Mouse (Mus musculus) spleen, postnatal 4 days (tissue): ENCODE measurements around the gene Agk.

ENCODE experiments used
- DNase-seq, 2 experiments: peaks; one replicate each; pipeline ENCODE4 v3.0.0; 2022; ENCODE audit warnings: low spot score in 2 of 2

Gene Agk

GRCm38 (mm10) chr6:40411085-40411484, 86.1 kb downstream of the Agk start:
- no peak for DNase-seq

GRCm38 (mm10) chr6:40413046-40413445, 88.1 kb downstream of the Agk start:
- no peak for DNase-seq

- DNase-seq: no peak
Measured at GRCm38 (mm10) chr6:40413565-40413964, 88.6 kb downstream of the Agk start.

GRCm38 (mm10) chr6:40415799-40416198, 90.8 kb downstream of the Agk start:
- DNase-seq: no peak

- no peak for DNase-seq
Measured at GRCm38 (mm10) chr6:40418386-40418785, 93.4 kb downstream of the Agk start.

GRCm38 (mm10) chr6:40421099-40421498, 96.1 kb downstream of the Agk start:
- no peak for DNase-seq

- DNase-seq: no peak
Measured at GRCm38 (mm10) chr6:40423013-40423412, 98.0 kb downstream of the Agk start.

GRCm38 (mm10) chr6:40423774-40424173, 98.8 kb downstream of the Agk start:
- DNase-seq: peak in 1 of 2 experiments; percentile 49

- no peak for DNase-seq
Measured at GRCm38 (mm10) chr6:40427441-40427840, 102.5 kb downstream of the Agk start.

- no peak for DNase-seq
Measured at GRCm38 (mm10) chr6:40428696-40429095, 103.7 kb downstream of the Agk start.

GRCm38 (mm10) chr6:40429521-40429931, 104.6 kb downstream of the Agk start:
- DNase-seq: no peak

- DNase-seq: no peak
Measured at GRCm38 (mm10) chr6:40430251-40430650, 105.3 kb downstream of the Agk start.

GRCm38 (mm10) chr6:40430878-40431277, 105.9 kb downstream of the Agk start:
- no peak for DNase-seq

- DNase-seq: no peak
Measured at GRCm38 (mm10) chr6:40431356-40431755, 106.4 kb downstream of the Agk start.

- DNase-seq: no peak
Measured at GRCm38 (mm10) chr6:40431812-40432211, 106.8 kb downstream of the Agk start.

- no peak for DNase-seq
Measured at GRCm38 (mm10) chr6:40432346-40433275, 107.6 kb downstream of the Agk start.

GRCm38 (mm10) chr6:40434697-40435096, 109.7 kb downstream of the Agk start:
- no peak for DNase-seq

GRCm38 (mm10) chr6:40435151-40436046, 110.4 kb downstream of the Agk start:
- no peak for DNase-seq

- DNase-seq: peak; percentile 75 to 89
Measured at GRCm38 (mm10) chr6:40436047-40436483, 111.1 kb downstream of the Agk start, which contains the start of gene E330009J07Rik. E330009J07Rik (minus strand) TSS chr6:40436135.

- no peak for DNase-seq
Measured at GRCm38 (mm10) chr6:40438936-40439335, 114.0 kb downstream of the Agk start, which contains the start of gene Wee2. Wee2 (plus strand) TSS chr6:40439088.

GRCm38 (mm10) chr6:40439731-40440130, 114.8 kb downstream of the Agk start:
- DNase-seq: no peak

- no peak for DNase-seq
Measured at GRCm38 (mm10) chr6:40441276-40441675, 116.3 kb downstream of the Agk start.
